Mouse (Mus musculus): ENCODE data around the gene Abcg8. TPM values are rescaled to one million over a fixed set of nuclear protein-coding genes. Genes with fewer than 3 reads are reported as not detected.

Abcg8 gene
- polyA plus RNA-seq, 1 experiment from 2014 or later: 0.09 TPM

DNA sequence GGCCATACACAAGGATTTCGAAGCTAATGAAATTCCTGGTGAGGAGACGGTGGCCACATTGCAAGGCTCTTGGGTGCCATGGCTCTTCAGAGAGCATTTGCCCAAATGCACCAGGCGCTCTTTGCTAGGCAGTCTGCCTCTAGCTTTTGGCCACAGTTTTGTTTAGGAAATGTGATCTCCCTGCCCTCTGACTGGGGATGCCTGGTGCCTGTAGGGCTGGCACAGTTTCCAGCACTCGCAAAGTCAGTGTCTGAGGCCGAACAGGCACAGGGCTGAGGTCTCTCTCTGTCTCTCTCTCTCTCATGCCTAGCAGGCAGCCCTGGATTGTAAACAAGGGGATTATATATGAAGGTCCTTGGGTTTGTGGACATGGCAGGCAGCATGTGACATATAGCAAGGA, 14.0 kb downstream of the Abcg8 start:
- H3K27me3 ChIP-seq (ENCODE audit: insufficient read depth, poor library complexity, severe bottlenecking): peaks cover 24% of the 10 kb centered on the region; the same call in 1 of the 2 replicates
- no peak overlapping the region for H3K4me3 ChIP-seq
- no peaks in the 10 kb centered on the region for H3K36me3 ChIP-seq
- H3K9me3 ChIP-seq: no peaks in the 10 kb centered on the region
- DNase-seq (ENCODE audit: low spot score): no peak
- peaks cover 12% of the 10 kb centered on the region; the same call in 1 of the 2 replicates for H3K4me1 ChIP-seq
- H3K27ac ChIP-seq: no peak overlapping the region; the same call in 1 of the 2 replicates
- 75% methylated on average over 5 of the region's 5 CpGs for WGBS

DNA sequence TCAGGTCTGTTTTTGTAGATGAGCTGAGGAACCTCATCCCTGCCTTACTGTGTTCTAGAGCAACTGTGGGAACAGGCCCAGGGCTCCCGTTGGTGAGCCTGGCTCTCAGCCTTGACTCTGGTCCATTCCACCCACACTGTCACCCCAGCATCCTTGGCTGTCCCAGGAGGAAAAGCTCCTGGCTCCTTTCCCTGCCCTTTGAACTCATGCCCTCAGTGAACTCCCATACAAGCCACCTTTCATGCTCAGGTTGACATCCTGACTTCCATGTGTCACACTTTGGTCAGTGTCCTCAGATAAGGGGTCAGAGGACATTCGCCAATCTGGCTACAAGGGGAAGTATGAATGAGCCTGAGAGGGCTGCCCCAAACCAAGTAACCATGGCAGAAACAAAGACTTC, 17.6 kb downstream of the Abcg8 start:
- H3K4me3 ChIP-seq: no peak overlapping the region
- no peaks in the 10 kb centered on the region for H3K36me3 ChIP-seq
- H3K27me3 ChIP-seq (ENCODE audit: insufficient read depth, poor library complexity, severe bottlenecking): peaks cover 40% of the 10 kb centered on the region; the same call in 1 of the 2 replicates
- no peak for DNase-seq (ENCODE audit: low spot score)
- no peaks in the 10 kb centered on the region for H3K9me3 ChIP-seq
- H3K27ac ChIP-seq: no peak overlapping the region
- H3K4me1 ChIP-seq: peaks cover 12% of the 10 kb centered on the region; the same call in 1 of the 2 replicates
- WGBS: 74% methylated on average over 2 of the region's 2 CpGs

DNA sequence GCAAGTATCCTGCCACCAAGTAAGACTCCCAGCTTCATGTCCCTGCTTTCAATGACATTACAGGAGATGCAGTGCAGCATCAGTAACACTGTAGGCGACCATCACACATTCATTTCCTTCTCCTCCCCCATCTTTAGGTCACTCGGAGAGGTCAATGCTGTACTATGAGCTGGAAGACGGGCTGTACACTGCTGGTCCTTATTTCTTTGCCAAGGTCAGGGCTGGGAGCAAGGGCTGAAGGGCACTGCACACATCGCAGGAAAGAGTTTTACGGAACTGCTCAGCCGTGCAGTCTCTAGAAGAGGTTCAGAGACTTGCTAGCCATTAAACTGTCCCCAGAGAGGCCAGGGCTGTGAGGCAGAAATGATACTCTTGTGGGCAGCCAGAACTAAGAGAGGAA, 20.4 kb downstream of the Abcg8 start:
- no peak overlapping the region for H3K27ac ChIP-seq
- no peak for DNase-seq (ENCODE audit: low spot score)
- H3K4me1 ChIP-seq: peaks cover 17% of the 10 kb centered on the region
- H3K27me3 ChIP-seq (ENCODE audit: insufficient read depth, poor library complexity, severe bottlenecking): peaks cover 40% of the 10 kb centered on the region; the same call in 1 of the 2 replicates
- H3K4me3 ChIP-seq: no peak overlapping the region
- WGBS: 68% methylated on average over 6 of the region's 6 CpGs
- no peaks in the 10 kb centered on the region for H3K9me3 ChIP-seq
- H3K36me3 ChIP-seq: no peaks in the 10 kb centered on the region

DNA sequence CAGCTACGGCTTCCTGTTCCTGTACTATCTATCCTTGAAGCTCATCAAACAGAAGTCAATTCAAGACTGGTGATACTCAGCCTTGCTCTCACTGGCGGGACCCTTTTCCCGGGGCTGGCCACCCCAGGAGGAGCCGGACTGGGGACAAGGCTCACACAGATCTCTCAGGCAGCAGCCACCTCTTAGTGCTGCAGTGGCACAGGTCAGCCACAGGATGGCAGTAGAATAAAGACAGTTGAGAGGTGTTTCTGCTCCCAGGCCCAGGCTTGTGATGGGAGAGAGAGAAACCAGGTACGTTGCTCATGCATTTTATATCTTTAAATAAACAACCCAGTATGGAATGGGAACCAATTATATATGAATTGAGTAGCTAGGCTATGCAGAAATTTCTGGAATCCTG, 22.6 kb downstream of the Abcg8 start:
- H3K4me3 ChIP-seq: no peak overlapping the region
- no peak overlapping the region for H3K27ac ChIP-seq
- no peaks in the 10 kb centered on the region for H3K9me3 ChIP-seq
- 23% methylated on average over 5 of the region's 5 CpGs for WGBS
- H3K4me1 ChIP-seq: peaks cover 7% of the 10 kb centered on the region
- H3K27me3 ChIP-seq (ENCODE audit: insufficient read depth, poor library complexity, severe bottlenecking): peaks cover 28% of the 10 kb centered on the region; the same call in 1 of the 2 replicates
- no peak for DNase-seq (ENCODE audit: low spot score)
- H3K36me3 ChIP-seq: peaks cover under 1% of the 10 kb centered on the region; the same call in 1 of the 2 replicates

DNA sequence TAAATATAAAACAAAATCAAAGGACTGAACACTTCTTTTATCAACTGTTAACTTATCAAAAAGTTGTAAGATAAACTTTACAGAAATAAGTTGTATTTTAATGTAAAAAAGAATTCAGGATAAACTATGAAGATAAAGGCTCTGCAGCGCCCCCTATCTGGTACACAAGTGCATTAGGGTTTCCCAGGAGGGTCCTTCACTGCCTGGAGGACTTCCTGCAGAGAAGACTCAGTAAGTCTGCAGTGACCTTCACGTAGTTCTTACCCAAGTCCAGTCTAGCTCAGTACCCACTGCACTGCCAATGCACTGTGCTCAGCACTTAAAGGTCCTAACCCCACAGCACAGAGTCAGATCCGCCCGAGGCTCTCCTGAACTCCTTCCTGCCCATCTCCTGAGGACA, 31.3 kb downstream of the Abcg8 start:
- Histone ChIP-seq H3K4me3 (no peak overlapping the region), H3K36me3 (peaks cover 64% of the 10 kb centered on the region), H3K27me3 (ENCODE audit: insufficient read depth, poor library complexity, severe bottlenecking) (no peaks in the 10 kb centered on the region), H3K9me3 (no peaks in the 10 kb centered on the region), H3K27ac (no peak overlapping the region), H3K4me1 (0 out of 2 replicates have a peak, but pooled peaks cover 4% of the 10 kb centered on the region)
- 67% methylated on average over 4 of the region's 4 CpGs for WGBS
- no peak for DNase-seq (ENCODE audit: low spot score)

DNA sequence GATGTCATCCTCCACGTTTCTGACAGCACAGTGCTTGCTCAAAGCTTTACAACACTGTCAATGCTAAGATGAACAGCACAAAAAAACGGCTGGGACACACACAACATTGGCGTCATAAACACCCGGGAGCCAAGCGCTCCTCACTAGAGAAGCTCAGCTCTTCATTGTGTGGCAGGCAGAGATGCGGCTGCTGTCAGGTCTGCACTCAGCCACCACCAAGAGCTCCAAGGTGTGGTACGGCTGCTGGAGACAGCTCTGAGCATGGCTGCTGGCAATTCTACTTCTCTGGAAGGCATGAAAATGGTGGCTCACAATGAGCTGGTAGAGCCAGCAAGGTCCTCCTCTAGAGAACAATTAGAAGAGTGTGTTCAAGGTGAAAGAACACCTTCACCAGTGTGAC, 32.7 kb downstream of the Abcg8 start:
- WGBS: 88% methylated on average over 7 of the region's 7 CpGs
- H3K36me3 ChIP-seq: peaks cover 75% of the 10 kb centered on the region
- H3K9me3 ChIP-seq: no peaks in the 10 kb centered on the region

DNA sequence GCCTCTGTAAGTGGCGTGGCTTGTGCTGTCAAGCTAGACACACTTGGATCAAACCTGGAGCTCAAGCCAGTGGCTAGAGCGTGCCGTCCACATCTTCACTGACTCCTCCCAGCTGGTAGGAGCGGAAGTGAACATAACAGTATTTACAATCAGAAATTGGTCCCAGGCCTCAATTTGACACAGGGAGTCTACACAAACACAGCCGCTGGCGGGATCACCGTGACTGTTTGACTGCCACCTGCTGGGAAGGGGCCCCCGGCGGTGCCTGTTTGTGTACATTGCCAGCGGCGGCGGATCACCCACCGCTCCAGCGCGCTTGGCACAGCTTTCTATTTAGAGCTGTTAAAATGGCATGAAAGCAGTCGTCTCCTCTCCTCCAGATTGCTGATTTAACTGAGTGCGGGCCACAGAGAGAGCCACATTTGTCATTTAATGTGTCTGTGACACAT, 33.3 kb downstream of the Abcg8 start:
- WGBS: 69% methylated on average over 17 of the region's 17 CpGs
- no peaks in the 10 kb centered on the region for H3K9me3 ChIP-seq
- H3K4me1 ChIP-seq: 0 out of 2 replicates have a peak, but pooled peaks cover 4% of the 10 kb centered on the region
- H3K36me3 ChIP-seq: peaks cover 72% of the 10 kb centered on the region
- H3K27me3 ChIP-seq (ENCODE audit: insufficient read depth, poor library complexity, severe bottlenecking): no peaks in the 10 kb centered on the region
- H3K27ac ChIP-seq: no peak overlapping the region
- H3K4me3 ChIP-seq: no peak overlapping the region
- DNase-seq (ENCODE audit: low spot score): no peak

More for the DNA sequence above, 32.7 kb downstream of the Abcg8 start:
- Histone ChIP-seq H3K4me3 (no peak overlapping the region), H3K4me1 (0 out of 2 replicates have a peak, but pooled peaks cover 4% of the 10 kb centered on the region), H3K27ac (no peak overlapping the region), H3K27me3 (ENCODE audit: insufficient read depth, poor library complexity, severe bottlenecking) (no peaks in the 10 kb centered on the region)
- DNase-seq (ENCODE audit: low spot score): no peak

DNA sequence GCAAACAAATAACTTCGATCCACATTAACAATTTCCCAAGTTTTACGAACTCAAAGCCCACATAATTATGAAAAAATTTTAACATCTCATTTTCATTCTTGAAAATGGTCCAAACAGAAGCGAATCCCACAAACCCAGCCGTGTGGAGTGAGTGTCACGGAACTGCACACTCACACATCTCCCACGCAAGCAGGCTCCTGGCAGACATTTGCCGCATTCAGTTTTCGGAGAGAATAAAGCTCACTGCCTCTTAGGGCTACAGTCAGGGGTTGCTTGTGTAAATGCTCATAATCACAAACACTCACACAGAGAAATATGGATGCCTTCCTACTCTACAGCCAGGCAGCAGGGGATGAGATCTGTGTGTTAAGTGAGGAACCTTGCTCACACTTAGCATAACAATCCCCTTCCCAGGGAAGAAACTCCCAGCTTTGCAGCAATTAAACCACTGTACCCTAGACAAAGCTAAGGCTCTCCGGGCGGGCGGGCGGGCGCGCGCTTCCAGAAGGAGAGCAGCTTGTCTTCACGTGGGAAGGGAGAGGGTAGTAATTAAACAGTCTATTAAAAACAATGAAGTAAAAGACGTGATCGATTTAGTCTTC, 37.6 kb downstream of the Abcg8 start:
- no peak overlapping the region for H3K27ac ChIP-seq
- DNase-seq (ENCODE audit: low spot score): no peak
- H3K27me3 ChIP-seq (ENCODE audit: insufficient read depth, poor library complexity, severe bottlenecking): no peaks in the 10 kb centered on the region
- H3K4me1 ChIP-seq: peaks cover 10% of the 10 kb centered on the region
- WGBS: 95% methylated on average over 18 of the region's 18 CpGs
- no peak overlapping the region for H3K4me3 ChIP-seq
- H3K36me3 ChIP-seq: peaks cover 56% of the 10 kb centered on the region
- no peaks in the 10 kb centered on the region for H3K9me3 ChIP-seq

DNA sequence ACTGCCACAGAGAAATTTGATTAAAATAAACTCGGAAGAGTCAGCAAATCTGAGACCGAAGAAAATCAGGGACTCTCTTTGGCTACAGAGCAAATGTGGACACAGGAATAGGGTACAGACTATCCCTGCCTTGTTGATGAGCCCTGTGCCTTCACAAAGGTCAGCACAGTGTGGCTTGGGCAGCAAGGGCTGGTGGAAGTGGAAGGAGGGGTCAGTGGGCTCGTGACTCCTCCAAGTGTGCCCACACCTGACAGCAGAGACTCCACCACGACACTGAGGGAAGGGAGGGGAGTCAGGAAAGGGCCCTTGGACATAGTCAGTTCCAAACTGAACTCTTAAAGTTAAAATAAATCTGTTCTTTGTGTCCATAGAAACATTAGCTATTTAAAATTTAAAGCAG, 38.8 kb downstream of the Abcg8 start:
- Histone ChIP-seq H3K36me3 (peaks cover 43% of the 10 kb centered on the region), H3K4me1 (peaks cover 6% of the 10 kb centered on the region), H3K27ac (no peak overlapping the region), H3K27me3 (ENCODE audit: insufficient read depth, poor library complexity, severe bottlenecking) (no peaks in the 10 kb centered on the region), H3K9me3 (no peaks in the 10 kb centered on the region), H3K4me3 (no peak overlapping the region)
- DNase-seq (ENCODE audit: low spot score): no peak
- WGBS: 67% methylated on average over 4 of the region's 4 CpGs

DNA sequence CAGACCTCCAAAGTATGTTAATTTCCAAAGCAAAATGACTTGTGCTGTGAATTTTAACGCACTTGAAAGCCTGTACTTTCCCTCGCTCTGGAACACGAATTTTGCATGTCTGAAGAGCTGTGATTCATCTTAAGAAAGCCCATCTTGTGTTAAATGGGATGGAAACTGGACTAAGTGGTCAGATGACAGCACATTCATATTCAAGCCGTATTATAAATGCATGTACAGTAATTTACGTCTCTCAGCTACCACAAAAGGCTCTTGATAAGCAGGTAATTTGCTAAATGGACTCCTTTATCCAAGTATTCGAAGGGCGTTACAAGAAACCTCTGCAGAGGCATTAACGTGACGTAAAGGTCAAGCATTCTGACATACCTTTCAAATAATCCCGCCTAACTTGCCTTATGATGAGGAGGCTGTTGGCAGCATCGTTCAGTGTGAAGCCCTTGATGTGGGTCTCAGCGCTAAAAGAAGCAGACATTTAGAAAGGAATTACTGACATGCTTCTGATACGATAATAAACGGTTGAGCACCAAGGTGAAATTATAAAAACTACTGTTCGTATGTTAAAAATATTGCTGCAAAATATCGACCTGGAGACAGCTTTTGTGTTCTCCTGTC, 40.3 kb downstream of the Abcg8 start:
- WGBS: 87% methylated on average over 16 of the region's 16 CpGs

DNA sequence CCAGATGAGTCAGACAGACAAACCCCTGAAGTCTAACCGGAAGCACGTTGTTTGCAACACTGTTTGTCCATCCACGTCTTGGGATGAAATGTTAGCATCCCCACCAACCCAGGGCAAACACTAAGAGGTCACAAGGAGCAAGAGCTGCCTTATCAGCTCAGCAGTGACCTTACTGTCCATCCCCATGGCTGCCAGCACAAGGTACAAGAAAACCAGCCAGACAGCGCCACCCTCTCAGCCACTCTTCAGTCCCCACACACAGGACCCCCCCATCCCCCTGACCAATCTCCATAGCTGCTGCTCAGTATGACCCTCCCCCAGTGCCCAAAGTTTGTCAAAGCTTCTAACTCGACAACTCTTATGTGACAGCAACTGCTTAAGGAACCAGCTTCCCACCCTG, 41.3 kb downstream of the Abcg8 start:
- DNase-seq (ENCODE audit: low spot score): no peak
- 75% methylated on average over 5 of the region's 5 CpGs for WGBS
- Histone ChIP-seq H3K4me3 (no peak overlapping the region), H3K27me3 (ENCODE audit: insufficient read depth, poor library complexity, severe bottlenecking) (no peaks in the 10 kb centered on the region), H3K9me3 (no peaks in the 10 kb centered on the region), H3K4me1 (peaks cover 6% of the 10 kb centered on the region), H3K36me3 (peaks cover 41% of the 10 kb centered on the region), H3K27ac (no peak overlapping the region)

More for the DNA sequence above, 40.3 kb downstream of the Abcg8 start:
- H3K4me3 ChIP-seq: no peak overlapping the region
- H3K36me3 ChIP-seq: peaks cover 40% of the 10 kb centered on the region
- DNase-seq (ENCODE audit: low spot score): no peak
- H3K4me1 ChIP-seq: peaks cover 6% of the 10 kb centered on the region
- no peaks in the 10 kb centered on the region for H3K27me3 ChIP-seq (ENCODE audit: insufficient read depth, poor library complexity, severe bottlenecking)
- H3K27ac ChIP-seq: no peak overlapping the region
- no peaks in the 10 kb centered on the region for H3K9me3 ChIP-seq

DNA sequence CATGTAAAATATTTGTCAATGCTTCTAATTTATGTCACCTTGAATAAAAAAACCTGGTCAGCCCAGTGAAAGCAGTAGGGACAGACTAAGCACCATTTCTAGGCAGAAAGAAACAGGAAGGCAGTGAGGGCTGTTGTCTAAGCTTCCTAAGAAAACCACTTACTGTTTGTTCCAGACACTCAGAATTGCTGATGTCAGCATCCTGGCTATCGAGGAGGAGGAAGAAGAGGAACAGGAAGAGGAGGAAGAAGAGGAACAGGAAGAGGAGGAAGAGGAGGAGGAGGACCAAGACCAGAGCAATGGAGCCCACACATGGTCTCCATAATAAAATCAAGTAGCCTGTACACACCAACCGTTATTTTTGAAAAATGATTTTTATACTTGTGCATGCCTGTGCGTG, 43.0 kb downstream of the Abcg8 start:
- Histone ChIP-seq H3K9me3 (no peaks in the 10 kb centered on the region), H3K27ac (no peak overlapping the region), H3K4me3 (no peak overlapping the region), H3K36me3 (peaks cover 38% of the 10 kb centered on the region), H3K4me1 (peaks cover 6% of the 10 kb centered on the region), H3K27me3 (ENCODE audit: insufficient read depth, poor library complexity, severe bottlenecking) (no peaks in the 10 kb centered on the region)
- 88% methylated on average over 3 of the region's 3 CpGs for WGBS
- DNase-seq (ENCODE audit: low spot score): no peak

DNA sequence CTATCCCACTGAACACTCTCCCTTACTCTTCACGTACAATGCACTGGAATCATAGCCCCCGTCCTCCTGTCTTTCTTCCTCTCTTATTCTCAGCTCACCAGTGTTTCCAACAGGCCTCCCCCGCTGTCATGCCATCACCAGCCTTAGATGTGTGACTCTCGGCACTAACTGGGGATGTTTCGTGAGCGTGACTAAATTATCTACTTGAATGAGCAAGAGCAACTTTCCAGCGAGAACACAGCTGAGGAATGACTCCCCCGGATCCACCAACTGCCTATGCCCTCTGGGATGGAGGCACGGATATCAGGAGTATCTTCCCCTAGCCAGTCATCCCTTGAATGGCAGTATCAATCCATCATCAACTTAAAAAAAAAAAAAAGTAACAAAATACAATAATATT, 47.9 kb downstream of the Abcg8 start:
- no peak for DNase-seq (ENCODE audit: low spot score)
- Histone ChIP-seq H3K27ac (no peak overlapping the region), H3K4me1 (0 out of 2 replicates have a peak, but pooled peaks cover 2% of the 10 kb centered on the region), H3K9me3 (no peaks in the 10 kb centered on the region), H3K4me3 (no peak overlapping the region), H3K27me3 (ENCODE audit: insufficient read depth, poor library complexity, severe bottlenecking) (no peaks in the 10 kb centered on the region), H3K36me3 (peaks cover 59% of the 10 kb centered on the region)
- 82% methylated on average over 9 of the region's 9 CpGs for WGBS

Data from heart, embryonic 10.5 days (tissue).